Mouse (Mus musculus): ENCODE measurements around the gene Kctd19. TPM values are rescaled to one million over a fixed set of nuclear protein-coding genes. Genes with fewer than 3 reads are reported as not detected.

The Kctd19 gene
- polyA plus RNA-seq, 1 experiment from 2014 or later: not detected

GRCm38 (mm10) chr8:105384070-105384469 is 29.2 kb downstream of the Kctd19 start:
- H3K27ac ChIP-seq: no peak overlapping the region
- H3K4me2 ChIP-seq: no peak overlapping the region
- H3K27me3 ChIP-seq: no peaks in the 10 kb centered on the region
- no peak overlapping the region for H3K9ac ChIP-seq
- 96% methylated on average over 2 of the region's 2 CpGs for WGBS
- ATAC-seq (replicated peaks; ENCODE audit: low FRiP score): no peak
- H3K9me3 ChIP-seq (replicated peaks): no peaks in the 10 kb centered on the region
- no peak overlapping the region for H3K4me3 ChIP-seq (replicated peaks)
- peaks cover 21% of the 10 kb centered on the region for H3K4me1 ChIP-seq
- H3K36me3 ChIP-seq: no peaks in the 10 kb centered on the region

DNA sequence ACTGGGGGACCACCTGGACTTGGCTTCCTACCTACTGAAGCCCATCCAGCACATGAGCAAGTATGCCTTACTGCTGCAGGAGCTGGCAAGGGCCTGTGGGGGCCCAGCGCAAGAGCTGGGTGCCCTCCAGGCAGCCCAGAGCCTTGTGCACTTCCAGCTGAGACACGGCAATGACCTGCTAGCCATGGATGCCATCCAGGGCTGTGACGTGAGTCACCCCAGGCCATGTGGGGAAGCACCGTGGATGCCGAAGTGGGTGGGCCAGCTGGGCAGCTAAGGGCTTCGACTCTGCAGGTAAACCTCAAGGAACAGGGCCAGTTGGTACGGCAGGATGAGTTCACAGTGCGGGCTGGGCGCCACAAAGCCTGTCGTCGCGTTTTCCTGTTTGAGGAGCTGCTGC is 33.0 kb downstream of the Kctd19 start:
- 80% methylated on average over 12 of the region's 12 CpGs for whole genome bisulfite sequencing
- Histone ChIP-seq H3K9ac (no peak overlapping the region), H3K9me3 (replicated peaks) (no peaks in the 10 kb centered on the region), H3K27ac (no peak overlapping the region), H3K27me3 (no peaks in the 10 kb centered on the region), H3K4me1 (peaks cover 15% of the 10 kb centered on the region), H3K36me3 (no peaks in the 10 kb centered on the region), H3K4me3 (replicated peaks) (no peak overlapping the region), H3K4me2 (no peak overlapping the region)
- ATAC-seq (replicated peaks; ENCODE audit: low FRiP score): no peak

- H3K4me3 ChIP-seq (replicated peaks): no peak overlapping the region
- H3K27me3 ChIP-seq: no peaks in the 10 kb centered on the region
- H3K9ac ChIP-seq: no peak overlapping the region
- H3K4me2 ChIP-seq: no peak overlapping the region
- peak; percentile 37 for ATAC-seq (replicated peaks; ENCODE audit: low FRiP score)
- H3K27ac ChIP-seq: peak overlapping the region; percentile 43; the same call in 1 of the 2 replicates
- peaks cover 23% of the 10 kb centered on the region for H3K4me1 ChIP-seq
- H3K36me3 ChIP-seq: no peaks in the 10 kb centered on the region
- WGBS: 57% methylated on average over 19 of the region's 19 CpGs
- H3K9me3 ChIP-seq (replicated peaks): no peaks in the 10 kb centered on the region
Measured at GRCm38 (mm10) chr8:105378673-105379072, 34.6 kb downstream of the Kctd19 start.

DNA sequence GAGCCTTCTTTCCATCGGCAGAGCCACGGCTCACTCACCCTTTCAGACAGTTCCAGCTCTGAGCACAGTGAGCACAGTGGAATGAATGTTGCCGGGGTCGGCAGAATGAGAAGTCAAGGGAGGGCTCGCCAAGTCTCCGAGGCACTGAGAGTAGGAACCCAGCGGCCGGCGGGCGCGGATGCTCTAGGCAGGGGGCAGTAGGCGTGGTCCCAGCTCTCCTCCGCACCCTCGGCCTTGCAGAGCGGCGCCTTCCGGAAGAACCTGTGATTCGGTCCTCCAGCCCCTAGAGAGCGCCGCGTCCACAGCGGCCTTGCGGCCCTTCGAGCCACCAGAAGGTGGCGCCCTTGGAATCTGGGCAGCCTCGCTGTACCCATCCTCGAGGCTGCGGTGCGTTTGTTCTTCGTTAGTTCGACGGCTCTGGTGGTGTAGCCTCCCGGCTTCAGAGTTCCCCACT is 38.8 kb downstream of the Kctd19 start:
- Histone ChIP-seq H3K27ac (no peak overlapping the region), H3K4me1 (peaks cover 23% of the 10 kb centered on the region), H3K4me2 (peak overlapping the region; percentile 55), H3K9me3 (replicated peaks) (no peaks in the 10 kb centered on the region), H3K36me3 (no peaks in the 10 kb centered on the region), H3K9ac (no peak overlapping the region), H3K4me3 (replicated peaks) (peak overlapping the region; percentile 26), H3K27me3 (no peaks in the 10 kb centered on the region)
- ATAC-seq (replicated peaks; ENCODE audit: low FRiP score): 0 out of 2 replicates have a peak, but pooled peaks have one; percentile 34
- 29% methylated on average over 33 of the region's 33 CpGs for WGBS

DNA sequence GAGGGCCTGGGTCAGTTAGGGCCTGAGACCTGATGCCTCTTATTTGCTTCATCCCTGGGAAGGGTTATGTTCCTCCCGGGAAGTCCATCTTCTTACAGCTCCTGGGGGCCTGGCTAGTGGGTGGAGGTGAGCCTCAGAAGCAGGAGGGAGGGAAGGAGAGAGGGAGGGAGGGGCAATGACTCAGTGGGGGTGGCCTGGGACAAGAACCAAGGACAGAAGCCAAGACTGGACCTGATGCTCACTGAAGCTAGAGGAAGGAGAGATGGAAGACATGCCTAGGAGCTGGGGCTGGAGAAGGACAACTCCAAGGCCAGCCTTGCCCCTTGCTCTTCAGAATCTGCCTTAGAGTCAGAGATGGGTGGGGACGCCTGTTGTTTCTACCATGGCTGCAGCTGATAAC is 40.3 kb downstream of the Kctd19 start, which contains the start of gene Plekhg4:
TSS of gene Plekhg4 (plus strand) at position 243 of the 400 bp plus-strand sequence.
- no peaks in the 10 kb centered on the region for H3K36me3 ChIP-seq
- H3K27me3 ChIP-seq: no peaks in the 10 kb centered on the region
- H3K4me2 ChIP-seq: no peak within 1 kb of the TSS
- peaks cover 21% of the 10 kb centered on the region for H3K4me1 ChIP-seq
- no peak within 1 kb of the TSS for H3K27ac ChIP-seq
- H3K9ac ChIP-seq: no peak within 1 kb of the TSS
- 57% methylated on average over 2 of the region's 2 CpGs for WGBS
- no peak for ATAC-seq (replicated peaks; ENCODE audit: low FRiP score)
- no peak within 1 kb of the TSS for H3K4me3 ChIP-seq (replicated peaks)
- H3K9me3 ChIP-seq (replicated peaks): no peaks in the 10 kb centered on the region

GRCm38 (mm10) chr8:105372473-105372872 is 40.8 kb downstream of the Kctd19 start:
- Histone ChIP-seq H3K27ac (no peak overlapping the region), H3K36me3 (no peaks in the 10 kb centered on the region), H3K9ac (no peak overlapping the region), H3K27me3 (no peaks in the 10 kb centered on the region), H3K4me2 (no peak overlapping the region), H3K4me3 (replicated peaks) (no peak overlapping the region), H3K4me1 (peaks cover 21% of the 10 kb centered on the region), H3K9me3 (replicated peaks) (no peaks in the 10 kb centered on the region)
- WGBS: 81% methylated on average over 9 of the region's 9 CpGs
- ATAC-seq (replicated peaks; ENCODE audit: low FRiP score): no peak

- peaks cover 8% of the 10 kb centered on the region; the same call in 1 of the 2 replicates for H3K36me3 ChIP-seq
- ATAC-seq (replicated peaks; ENCODE audit: low FRiP score): no peak
- 74% methylated on average over 2 of the region's 2 CpGs for WGBS
- no peak overlapping the region for H3K4me3 ChIP-seq (replicated peaks)
- H3K4me2 ChIP-seq: no peak overlapping the region
- 0 out of 2 replicates have a peak, but pooled peaks cover 13% of the 10 kb centered on the region for H3K4me1 ChIP-seq
- no peak overlapping the region for H3K27ac ChIP-seq
- H3K9ac ChIP-seq: no peak overlapping the region
- no peaks in the 10 kb centered on the region for H3K27me3 ChIP-seq
- H3K9me3 ChIP-seq (replicated peaks): no peaks in the 10 kb centered on the region
Measured at GRCm38 (mm10) chr8:105367107-105367506, 46.2 kb downstream of the Kctd19 start.

- H3K27ac ChIP-seq: peak overlapping the region; percentile 69
- H3K4me3 ChIP-seq (replicated peaks): no peak overlapping the region
- no peaks in the 10 kb centered on the region for H3K27me3 ChIP-seq
- no peak for ATAC-seq (replicated peaks; ENCODE audit: low FRiP score)
- 54% methylated on average over 12 of the region's 12 CpGs for WGBS
- no peaks in the 10 kb centered on the region for H3K9me3 ChIP-seq (replicated peaks)
- H3K36me3 ChIP-seq: peaks cover 5% of the 10 kb centered on the region; the same call in 1 of the 2 replicates
- H3K9ac ChIP-seq: no peak overlapping the region
- peaks cover 26% of the 10 kb centered on the region for H3K4me1 ChIP-seq
- H3K4me2 ChIP-seq: no peak overlapping the region
Measured at GRCm38 (mm10) chr8:105361751-105362702, 51.3 kb downstream of the Kctd19 start.

GRCm38 (mm10) chr8:105359646-105360045 is 53.7 kb downstream of the Kctd19 start:
- H3K36me3 ChIP-seq: 0 out of 2 replicates have a peak, but pooled peaks cover 3% of the 10 kb centered on the region
- 41% methylated on average over 4 of the region's 4 CpGs for WGBS
- ATAC-seq (replicated peaks; ENCODE audit: low FRiP score): no peak; the same call in 1 of the 2 replicates
- H3K27ac ChIP-seq: no peak overlapping the region
- H3K9ac ChIP-seq: 0 out of 2 replicates have a peak overlapping the region, but pooled peaks have one; percentile 2
- H3K4me2 ChIP-seq: no peak overlapping the region
- H3K4me1 ChIP-seq: peaks cover 41% of the 10 kb centered on the region
- H3K27me3 ChIP-seq: no peaks in the 10 kb centered on the region
- no peaks in the 10 kb centered on the region for H3K9me3 ChIP-seq (replicated peaks)
- no peak overlapping the region for H3K4me3 ChIP-seq (replicated peaks)

GRCm38 (mm10) chr8:105359208-105359607 is 54.1 kb downstream of the Kctd19 start:
- no peak overlapping the region for H3K27ac ChIP-seq
- 0 out of 2 replicates have a peak, but pooled peaks cover 3% of the 10 kb centered on the region for H3K36me3 ChIP-seq
- 51% methylated on average over 15 of the region's 15 CpGs for WGBS
- no peaks in the 10 kb centered on the region for H3K9me3 ChIP-seq (replicated peaks)
- H3K27me3 ChIP-seq: no peaks in the 10 kb centered on the region
- H3K4me2 ChIP-seq: peak overlapping the region; percentile 22; the same call in 1 of the 2 replicates
- H3K4me1 ChIP-seq: peaks cover 41% of the 10 kb centered on the region
- H3K4me3 ChIP-seq (replicated peaks): no peak overlapping the region
- 0 out of 2 replicates have a peak overlapping the region, but pooled peaks have one; percentile 2 for H3K9ac ChIP-seq
- peak; percentile 49; the same call in 1 of the 2 replicates for ATAC-seq (replicated peaks; ENCODE audit: low FRiP score)

- no peak for ATAC-seq (replicated peaks; ENCODE audit: low FRiP score)
- Histone ChIP-seq H3K27me3 (no peaks in the 10 kb centered on the region), H3K9ac (no peak overlapping the region), H3K4me1 (peaks cover 32% of the 10 kb centered on the region), H3K9me3 (replicated peaks) (no peaks in the 10 kb centered on the region), H3K27ac (no peak overlapping the region), H3K36me3 (0 out of 2 replicates have a peak, but pooled peaks cover 3% of the 10 kb centered on the region), H3K4me3 (replicated peaks) (no peak overlapping the region), H3K4me2 (no peak overlapping the region)
- 81% methylated on average over 14 of the region's 14 CpGs for WGBS
Measured at GRCm38 (mm10) chr8:105356681-105357080, 56.6 kb downstream of the Kctd19 start.
